Mouse (Mus musculus): ENCODE results near the gene Cog5. TPM values are rescaled to one million over a fixed set of nuclear protein-coding genes. Genes with fewer than 3 reads are reported as not detected.

Gene Cog5
- polyA plus RNA-seq, 1 experiment = 7.3 TPM

GRCm38 (mm10) chr12:31836211-31836610 is 181.5 kb downstream of the Cog5 start:
- no peaks in the 10 kb centered on the region for H3K27me3 ChIP-seq (ENCODE audit: control insufficient read depth, insufficient read depth, low read length)
- H3K36me3 ChIP-seq (ENCODE audit: control insufficient read depth, insufficient read depth, low read length) = peaks cover 11% of the 10 kb centered on the region
- WGBS = 42% methylated on average over 1 of the region's 1 CpGs
- H3K4me3 ChIP-seq (ENCODE audit: low read depth, low read length) = no peak overlapping the region
- no peaks in the 10 kb centered on the region for H3K4me1 ChIP-seq (ENCODE audit: control insufficient read depth, insufficient read depth, insufficient read length, low read length)
- TF ChIP-seq CTCF (IDR thresholded peaks at IDR 0.05; ENCODE audit: extremely low read depth, insufficient read length, insufficient replicate concordance, low read depth, low read length) (no peak), POLR2A (IDR thresholded peaks at IDR 0.05; ENCODE audit: low read depth, low read length) (no peak)
- no peak overlapping the region for H3K27ac ChIP-seq (ENCODE audit: insufficient read depth, low read depth, low read length)

GRCm38 (mm10) chr12:31838521-31838920 is 183.9 kb downstream of the Cog5 start:
- no peak overlapping the region for H3K27ac ChIP-seq (ENCODE audit: insufficient read depth, low read depth, low read length)
- H3K36me3 ChIP-seq (ENCODE audit: control insufficient read depth, insufficient read depth, low read length) = peaks cover 13% of the 10 kb centered on the region
- no peaks in the 10 kb centered on the region for H3K27me3 ChIP-seq (ENCODE audit: control insufficient read depth, insufficient read depth, low read length)
- H3K4me3 ChIP-seq (ENCODE audit: low read depth, low read length) = no peak overlapping the region
- no peak for TF ChIP-seq POLR2A (IDR thresholded peaks at IDR 0.05; ENCODE audit: low read depth, low read length)
- no peak for TF ChIP-seq CTCF (IDR thresholded peaks at IDR 0.05; ENCODE audit: extremely low read depth, insufficient read length, insufficient replicate concordance, low read depth, low read length)
- no peaks in the 10 kb centered on the region for H3K4me1 ChIP-seq (ENCODE audit: control insufficient read depth, insufficient read depth, insufficient read length, low read length)

GRCm38 (mm10) chr12:31839249-31839648 is 184.6 kb downstream of the Cog5 start:
- Histone ChIP-seq H3K27ac (ENCODE audit: insufficient read depth, low read depth, low read length) (no peak overlapping the region), H3K27me3 (ENCODE audit: control insufficient read depth, insufficient read depth, low read length) (no peaks in the 10 kb centered on the region), H3K4me1 (ENCODE audit: control insufficient read depth, insufficient read depth, insufficient read length, low read length) (no peaks in the 10 kb centered on the region), H3K36me3 (ENCODE audit: control insufficient read depth, insufficient read depth, low read length) (peaks cover 13% of the 10 kb centered on the region), H3K4me3 (ENCODE audit: low read depth, low read length) (no peak overlapping the region)
- TF ChIP-seq CTCF (IDR thresholded peaks at IDR 0.05; ENCODE audit: extremely low read depth, insufficient read length, insufficient replicate concordance, low read depth, low read length) = no peak
- no peak for TF ChIP-seq POLR2A (IDR thresholded peaks at IDR 0.05; ENCODE audit: low read depth, low read length)

- Histone ChIP-seq H3K4me3 (ENCODE audit: low read depth, low read length) (no peak overlapping the region), H3K4me1 (ENCODE audit: control insufficient read depth, insufficient read depth, insufficient read length, low read length) (peaks cover 7% of the 10 kb centered on the region), H3K27ac (ENCODE audit: insufficient read depth, low read depth, low read length) (no peak overlapping the region), H3K27me3 (ENCODE audit: control insufficient read depth, insufficient read depth, low read length) (no peaks in the 10 kb centered on the region), H3K36me3 (ENCODE audit: control insufficient read depth, insufficient read depth, low read length) (peaks cover 3% of the 10 kb centered on the region; the same call in 1 of the 2 replicates)
- 95% methylated on average over 3 of the region's 3 CpGs for WGBS
- TF ChIP-seq CTCF (IDR thresholded peaks at IDR 0.05; ENCODE audit: extremely low read depth, insufficient read length, insufficient replicate concordance, low read depth, low read length) = no peak
- no peak for TF ChIP-seq POLR2A (IDR thresholded peaks at IDR 0.05; ENCODE audit: low read depth, low read length)
Observed at GRCm38 (mm10) chr12:31846077-31846476, 191.4 kb downstream of the Cog5 start.

GRCm38 (mm10) chr12:31848630-31849415 is 194.2 kb downstream of the Cog5 start:
- H3K27ac ChIP-seq (ENCODE audit: insufficient read depth, low read depth, low read length) = peak overlapping the region; percentile 5; the same call in 1 of the 2 replicates
- peaks cover 7% of the 10 kb centered on the region for H3K4me1 ChIP-seq (ENCODE audit: control insufficient read depth, insufficient read depth, insufficient read length, low read length)
- H3K4me3 ChIP-seq (ENCODE audit: low read depth, low read length) = peak overlapping the region; percentile 39; the same call in 1 of the 2 replicates
- TF ChIP-seq POLR2A (IDR thresholded peaks at IDR 0.05; ENCODE audit: low read depth, low read length) (no peak), CTCF (IDR thresholded peaks at IDR 0.05; ENCODE audit: extremely low read depth, insufficient read length, insufficient replicate concordance, low read depth, low read length) (no peak)
- H3K27me3 ChIP-seq (ENCODE audit: control insufficient read depth, insufficient read depth, low read length) = no peaks in the 10 kb centered on the region
- WGBS = 71% methylated on average over 5 of the region's 5 CpGs
- H3K36me3 ChIP-seq (ENCODE audit: control insufficient read depth, insufficient read depth, low read length) = peaks cover 2% of the 10 kb centered on the region; the same call in 1 of the 2 replicates

- no peak overlapping the region for H3K27ac ChIP-seq (ENCODE audit: insufficient read depth, low read depth, low read length)
- H3K36me3 ChIP-seq (ENCODE audit: control insufficient read depth, insufficient read depth, low read length) = peaks cover 2% of the 10 kb centered on the region; the same call in 1 of the 2 replicates
- no peak overlapping the region for H3K4me3 ChIP-seq (ENCODE audit: low read depth, low read length)
- H3K4me1 ChIP-seq (ENCODE audit: control insufficient read depth, insufficient read depth, insufficient read length, low read length) = peaks cover 7% of the 10 kb centered on the region
- 68% methylated on average over 2 of the region's 2 CpGs for WGBS
- no peaks in the 10 kb centered on the region for H3K27me3 ChIP-seq (ENCODE audit: control insufficient read depth, insufficient read depth, low read length)
- no peak for TF ChIP-seq POLR2A (IDR thresholded peaks at IDR 0.05; ENCODE audit: low read depth, low read length)
- no peak for TF ChIP-seq CTCF (IDR thresholded peaks at IDR 0.05; ENCODE audit: extremely low read depth, insufficient read length, insufficient replicate concordance, low read depth, low read length)
Observed at GRCm38 (mm10) chr12:31849601-31850000, 194.9 kb downstream of the Cog5 start.

GRCm38 (mm10) chr12:31854039-31854438 is 199.4 kb downstream of the Cog5 start:
- H3K27ac ChIP-seq (ENCODE audit: insufficient read depth, low read depth, low read length) = no peak overlapping the region
- WGBS = 90% methylated on average over 3 of the region's 3 CpGs
- peaks cover 5% of the 10 kb centered on the region for H3K4me1 ChIP-seq (ENCODE audit: control insufficient read depth, insufficient read depth, insufficient read length, low read length)

More at GRCm38 (mm10) chr12:31854039-31854438, 199.4 kb downstream of the Cog5 start:
- Histone ChIP-seq H3K4me3 (ENCODE audit: low read depth, low read length) (no peak overlapping the region), H3K27me3 (ENCODE audit: control insufficient read depth, insufficient read depth, low read length) (no peaks in the 10 kb centered on the region), H3K36me3 (ENCODE audit: control insufficient read depth, insufficient read depth, low read length) (peaks cover 6% of the 10 kb centered on the region)
- TF ChIP-seq POLR2A (IDR thresholded peaks at IDR 0.05; ENCODE audit: low read depth, low read length) (no peak), CTCF (IDR thresholded peaks at IDR 0.05; ENCODE audit: extremely low read depth, insufficient read length, insufficient replicate concordance, low read depth, low read length) (no peak)

Data from small intestine, adult 2 months (tissue).